Mouse (Mus musculus) ZHBTc4 (cell line): ENCODE measurements around the gene Sec24c.

Experiments
- DNase-seq: peaks from one replicate; pipeline ENCODE4 v3.0.0-alpha.2; 2011; ENCODE audit warnings: low read depth, low spot score

Gene Sec24c

DNA sequence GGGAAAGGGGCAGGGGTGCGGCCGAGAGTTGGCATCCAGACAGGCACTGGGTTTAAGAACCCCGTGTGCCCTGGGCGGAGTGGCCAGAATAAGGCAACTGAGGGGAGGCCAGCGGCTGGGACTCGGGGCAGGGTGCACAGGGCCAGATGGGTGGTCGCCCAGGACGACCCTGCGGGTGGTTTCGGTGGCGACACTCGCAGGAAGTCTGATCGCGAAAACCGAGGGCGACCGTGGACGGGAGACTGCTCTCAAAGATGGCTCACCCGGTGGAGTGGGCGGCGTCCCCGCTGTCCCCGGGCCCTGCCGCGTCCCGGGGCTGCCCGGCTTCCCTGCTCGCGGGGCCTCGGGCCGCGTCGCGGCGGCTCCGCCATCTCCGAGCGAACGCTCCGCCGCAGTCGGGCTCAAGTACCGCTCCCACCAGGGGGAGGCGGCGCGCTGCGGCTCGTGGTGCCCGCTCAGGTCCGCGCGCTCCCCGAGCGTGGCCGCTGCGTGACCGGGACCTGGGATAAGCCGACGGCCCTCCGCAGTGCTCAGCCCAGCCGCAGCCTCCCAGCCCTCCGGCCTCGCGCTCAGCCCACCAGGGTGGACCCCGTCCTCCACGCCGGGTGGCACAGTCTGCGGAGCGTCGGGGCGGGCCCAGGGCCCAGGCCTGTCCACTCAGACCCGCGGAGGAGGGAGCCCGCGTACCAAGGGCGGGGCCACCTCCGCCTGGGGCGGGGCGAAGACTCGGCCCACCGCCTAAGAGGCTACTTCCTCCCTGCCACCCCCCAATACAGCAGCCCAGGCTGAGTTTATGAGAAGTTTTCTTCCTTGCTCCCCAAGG lies 60.1 kb downstream of the Sec24c start, which contains the start of gene Ndst2:
Gene Ndst2, minus strand, starts transcription at position 611 of the 823 bp plus-strand sequence.
- peak; percentile 81 for DNase-seq

DNA sequence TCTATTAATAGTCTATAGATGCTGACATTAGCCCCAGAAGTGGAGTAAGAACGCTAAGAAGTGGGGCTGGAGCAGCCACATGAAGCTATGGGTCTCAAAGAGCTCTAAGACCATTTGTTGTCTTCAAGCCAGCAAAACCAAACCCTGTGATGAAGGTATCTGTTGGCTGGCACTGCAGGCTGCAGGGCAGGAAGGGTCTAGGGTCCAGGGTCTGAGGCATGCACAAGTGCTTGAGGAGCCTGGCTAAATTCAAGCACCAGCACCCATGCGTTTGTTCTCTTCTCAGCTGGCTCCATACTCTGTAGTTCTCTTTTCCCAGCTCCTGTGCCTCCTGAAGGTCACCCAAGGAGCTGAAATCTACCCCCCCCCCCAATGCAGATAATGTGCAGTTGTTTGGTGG lies 60.9 kb downstream of the Sec24c start:
- DNase-seq, result no peak

DNA sequence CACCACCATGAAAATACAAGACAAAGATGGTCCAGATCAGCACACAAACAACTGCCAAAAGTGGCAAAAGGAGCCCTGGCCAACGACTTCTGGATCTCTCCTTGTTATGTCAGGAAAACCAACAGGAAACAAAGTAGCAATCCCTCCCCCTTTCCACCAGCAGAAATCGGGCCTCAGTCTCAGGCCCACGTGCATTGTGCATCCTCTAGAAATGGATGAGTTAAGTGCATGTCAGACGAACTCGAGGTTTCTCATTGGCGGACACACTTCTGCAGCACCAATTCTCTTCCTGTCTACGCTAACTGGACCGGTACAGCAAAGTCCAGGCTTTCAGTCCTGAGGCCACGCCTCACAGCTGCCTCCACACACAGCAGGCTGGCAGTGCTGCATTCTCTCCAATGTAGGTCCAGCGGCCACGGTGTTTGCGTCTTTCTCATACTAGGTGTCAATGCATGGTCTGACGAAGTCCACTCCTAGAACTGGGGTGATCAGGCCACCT lies 61.8 kb downstream of the Sec24c start:
- DNase-seq, result no peak

DNA sequence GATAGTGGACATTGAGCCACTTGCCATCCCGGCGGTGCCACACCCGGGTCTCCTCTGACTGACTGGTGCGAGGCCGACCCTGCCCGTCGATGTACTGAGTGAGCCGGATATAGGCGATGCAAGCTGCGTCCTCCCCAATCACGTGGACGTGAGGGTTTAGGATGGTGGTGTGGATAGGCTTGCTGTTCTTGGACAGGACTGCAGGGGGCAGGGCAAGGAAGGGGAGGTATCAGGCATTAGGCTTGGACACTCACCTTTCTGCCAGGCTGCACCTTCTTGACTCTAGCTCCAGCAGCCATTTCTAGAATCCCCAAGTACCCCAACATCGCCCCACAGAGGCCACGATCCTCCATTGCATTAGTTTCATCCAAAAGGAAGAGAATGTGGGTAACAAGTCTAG lies 63.2 kb downstream of the Sec24c start:
- DNase-seq, result peak; percentile 95

DNA sequence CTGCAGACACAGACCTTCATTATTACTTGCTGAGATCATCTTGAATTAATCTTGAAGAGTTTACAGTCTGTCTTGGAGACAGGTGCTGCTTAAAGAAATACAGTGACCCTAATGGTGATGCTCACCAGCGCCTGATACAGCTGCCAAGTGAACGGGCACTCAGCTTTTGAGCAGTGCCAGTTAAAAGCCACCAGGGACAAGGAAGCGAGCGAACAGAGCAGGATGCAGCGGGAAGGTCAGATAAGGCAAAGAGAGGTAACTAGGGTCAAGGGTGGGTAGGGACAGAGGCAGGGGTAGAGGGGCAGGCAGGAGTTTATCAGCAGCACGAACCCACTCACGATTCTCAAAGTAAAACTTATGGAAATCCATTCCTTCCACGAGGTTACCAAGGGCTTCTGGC lies 64.4 kb downstream of the Sec24c start:
- DNase-seq, result no peak

DNA sequence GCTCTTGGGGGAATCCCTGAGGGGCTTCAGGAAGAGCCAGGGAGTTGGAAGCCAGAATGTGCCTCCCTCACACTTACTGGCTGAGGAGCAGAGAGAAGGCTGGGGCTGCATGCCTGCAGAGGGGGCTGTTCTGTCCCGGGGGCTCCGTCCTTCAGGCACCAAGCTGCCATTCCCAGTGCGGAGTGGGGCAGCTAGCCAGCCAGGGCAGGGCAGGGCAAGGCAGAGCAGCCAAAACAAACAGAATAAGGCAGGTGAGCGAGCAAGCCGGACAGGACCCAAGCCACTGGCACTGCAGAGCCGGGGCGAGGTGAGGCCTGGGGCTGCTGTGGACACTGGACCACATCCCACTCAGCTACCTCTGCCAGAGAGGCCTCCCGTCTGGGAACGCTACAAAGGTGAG lies 67.2 kb downstream of the Sec24c start:
- DNase-seq, result no peak

DNA sequence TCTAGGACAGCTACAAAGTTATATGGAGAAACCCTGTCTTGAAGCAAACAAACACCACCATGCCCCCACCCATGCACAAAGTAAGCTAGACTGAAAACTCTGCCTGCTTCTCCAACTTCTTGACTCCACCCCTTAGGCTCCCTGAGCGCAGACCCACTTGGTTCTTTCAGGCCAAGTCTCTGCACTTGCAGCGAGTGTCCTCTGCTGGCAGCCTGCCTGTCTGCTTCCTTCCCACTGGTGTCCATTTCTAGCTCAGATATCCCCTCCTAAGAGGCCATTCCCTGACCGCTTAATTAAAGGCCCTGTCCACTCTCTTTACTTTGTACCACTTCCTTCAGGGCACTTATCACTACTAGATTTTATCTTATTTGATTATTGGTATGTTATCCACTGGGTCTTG lies 69.5 kb downstream of the Sec24c start:
- no peak for DNase-seq
